Mouse (Mus musculus) ES-E14 (cell line): ENCODE results near the gene Recql5.

ENCODE experiments used
- CHD2 ChIP-seq: IDR thresholded peaks from 2 replicates; pipeline ENCODE4 v1.6.1; 2014; ENCODE audit warnings: mild to moderate bottlenecking, low read depth, low read length, inconsistent platforms
- HCFC1 ChIP-seq: IDR thresholded peaks from 2 replicates; pipeline ENCODE4 v1.6.1; 2012; ENCODE audit warnings: low read length, inconsistent platforms, borderline replicate concordance; ENCODE audit not compliant: insufficient read depth
- MAFK ChIP-seq: IDR thresholded peaks from 2 replicates; pipeline ENCODE4 v1.6.1; 2014; ENCODE audit warnings: mild to moderate bottlenecking, low read depth, low read length, inconsistent platforms; ENCODE audit not compliant: insufficient read depth
- ZC3H11A ChIP-seq: IDR thresholded peaks from 2 replicates; pipeline ENCODE4 v1.6.1; 2012; ENCODE audit warnings: low read depth, mild to moderate bottlenecking, inconsistent platforms, low read length, borderline replicate concordance
- ZNF384 ChIP-seq: IDR thresholded peaks from 2 replicates; pipeline ENCODE4 v1.6.1; 2012; ENCODE audit warnings: low read depth, low read length, inconsistent platforms

- TF ChIP-seq MAFK, result no peak
- no peak for TF ChIP-seq ZC3H11A
- TF ChIP-seq HCFC1, result no peak
- TF ChIP-seq CHD2, result no peak
- TF ChIP-seq ZNF384, result no peak
Observed at GRCm38 (mm10) chr11:115881002-115881401, 52.3 kb downstream of the Recql5 start.
